Mouse (Mus musculus): Measurements from ENCODE around the gene Cenpe.

The Cenpe gene

GRCm38 (mm10) chr3:135280669-135281415 lies 68.5 kb downstream of the Cenpe start, which contains the start of gene Bdh2:
Bdh2 (plus strand) TSS chr3:135281221.
- peak; percentile 75 to 80 for DNase-seq (ENCODE audit: low spot score in 2 of 2)

DNA sequence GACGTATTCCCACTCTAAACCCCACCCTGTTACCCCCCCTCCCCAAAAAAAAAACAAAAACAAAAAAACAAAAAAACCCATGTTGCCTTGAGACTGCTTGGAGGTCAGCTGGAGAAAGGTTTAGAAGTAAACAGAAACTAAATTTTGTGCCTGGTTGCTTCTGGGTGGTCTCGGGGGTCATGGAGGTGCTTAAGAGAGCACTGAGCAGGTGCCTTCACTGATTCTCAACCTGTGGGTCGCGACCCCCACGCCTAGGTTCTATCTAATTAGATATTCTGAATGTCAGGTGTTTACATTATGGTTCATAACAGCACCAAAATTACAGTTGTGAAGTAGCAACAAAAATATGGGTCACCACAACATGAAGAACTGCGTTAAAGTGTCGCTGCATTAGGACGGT lies 69.4 kb downstream of the Cenpe start:
- no peak for DNase-seq (ENCODE audit: low spot score in 2 of 2)

DNA sequence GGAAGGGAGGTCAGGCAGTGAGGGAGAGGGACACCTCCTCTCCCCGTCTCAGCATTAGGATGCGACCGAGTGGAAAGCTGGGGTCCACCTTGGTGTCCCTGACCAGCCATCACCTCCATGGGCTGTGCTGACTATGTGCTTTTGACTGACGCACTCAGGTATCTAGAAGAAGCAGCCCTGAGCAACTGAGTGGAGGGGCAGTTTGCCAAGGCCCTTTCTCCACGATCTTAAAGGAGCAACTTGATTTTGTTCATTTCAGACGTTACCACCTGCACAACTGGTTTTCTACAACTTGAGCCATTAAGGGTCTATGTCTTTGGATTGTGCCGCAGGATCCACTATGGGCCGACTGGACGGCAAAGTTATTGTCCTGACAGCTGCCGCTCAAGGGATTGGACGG lies 72.9 kb downstream of the Cenpe start:
- no peak for DNase-seq (ENCODE audit: low spot score in 2 of 2)

DNA sequence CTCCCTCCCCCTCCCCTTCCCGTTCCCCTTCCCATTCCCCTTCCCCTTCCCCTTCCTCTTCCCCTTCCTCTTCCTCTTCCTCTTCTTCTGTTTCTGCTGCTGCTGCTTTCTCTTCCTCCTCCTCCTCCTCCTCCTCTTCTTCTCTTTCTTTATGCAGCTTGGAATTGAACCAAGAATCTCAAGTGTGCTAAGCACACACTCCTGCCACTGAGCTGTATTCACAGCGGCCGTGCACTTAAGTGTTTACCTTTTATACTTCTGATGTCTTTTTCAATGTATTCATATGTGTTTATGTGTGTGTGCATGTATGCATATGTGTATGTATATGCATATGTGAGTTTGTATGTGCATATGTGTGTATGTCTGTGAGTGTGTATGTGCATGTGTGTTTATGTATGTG lies 73.5 kb downstream of the Cenpe start:
- no peak for DNase-seq (ENCODE audit: low spot score in 2 of 2)

DNA sequence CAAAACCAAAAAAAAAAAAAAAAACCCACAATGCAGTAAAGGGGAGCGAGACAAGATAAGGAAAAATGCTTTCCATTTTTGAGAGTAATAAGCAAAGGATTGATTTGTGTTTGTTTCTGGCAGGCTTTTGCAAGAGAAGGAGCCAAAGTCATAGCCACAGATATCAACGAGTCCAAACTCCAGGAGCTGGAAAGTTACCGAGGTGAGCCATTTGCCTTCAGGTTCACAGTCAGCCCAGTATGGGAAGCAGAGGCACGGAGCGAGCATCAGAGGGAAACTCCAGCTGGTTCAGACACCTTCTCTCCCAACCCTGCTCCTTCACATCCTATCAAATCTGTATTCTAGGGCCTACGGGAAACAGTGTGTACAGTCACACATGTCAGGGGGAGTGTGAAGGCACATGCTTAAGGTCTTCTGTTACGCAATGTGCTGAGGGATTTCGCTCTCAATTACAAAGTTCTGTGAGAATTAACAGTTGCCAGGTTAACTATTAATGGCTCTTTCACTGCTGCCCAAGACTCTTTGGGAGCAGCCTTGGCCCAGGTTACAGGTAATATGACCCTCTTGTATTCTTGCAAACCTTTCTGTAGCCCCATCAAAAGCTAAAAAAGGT lies 75.9 kb downstream of the Cenpe start:
- DNase-seq (ENCODE audit: low spot score in 2 of 2) = no peak

DNA sequence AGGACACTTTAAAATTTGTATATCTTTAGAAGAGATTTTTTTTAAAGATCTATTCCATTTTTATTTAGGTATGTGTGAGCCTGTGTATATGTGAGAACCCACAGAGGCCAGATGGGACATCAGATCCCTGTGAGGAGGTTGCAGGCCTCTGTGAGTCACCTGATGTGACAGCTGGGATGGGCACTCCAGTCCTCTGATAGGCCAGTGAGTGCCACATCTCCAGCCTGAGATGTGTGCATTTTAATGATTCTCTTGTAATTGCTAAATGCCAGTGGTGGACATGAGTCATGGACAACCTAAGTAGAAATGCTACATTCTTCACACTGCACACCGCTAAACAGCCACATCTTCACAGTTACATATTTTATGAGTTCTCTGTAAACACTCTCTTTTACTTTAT lies 76.8 kb downstream of the Cenpe start:
- DNase-seq (ENCODE audit: low spot score in 2 of 2) = no peak

GRCm38 (mm10) chr3:135290249-135290894 lies 78.0 kb downstream of the Cenpe start:
- DNase-seq (ENCODE audit: low spot score in 2 of 2) = peak; percentile 30 to 39

DNA sequence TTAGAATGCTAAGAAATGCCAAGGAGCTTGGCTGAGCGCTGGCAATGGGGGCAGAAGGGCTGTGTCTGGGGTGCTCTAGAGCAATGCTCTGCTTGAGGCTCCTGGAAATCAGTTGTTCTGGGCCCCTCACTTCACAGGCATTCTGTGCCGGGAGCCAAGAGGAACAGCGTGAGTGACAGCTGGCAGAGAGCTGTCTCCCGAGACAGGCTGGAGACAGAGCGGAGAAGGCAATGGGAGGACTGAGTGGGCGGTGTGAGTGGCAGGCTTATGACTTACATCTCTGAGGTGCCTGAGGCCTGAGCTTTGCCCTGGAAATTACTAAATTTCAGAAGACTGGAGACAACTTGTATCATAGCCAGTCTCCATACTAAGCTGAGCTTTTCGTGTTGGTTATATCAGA lies 81.4 kb downstream of the Cenpe start:
- DNase-seq (ENCODE audit: low spot score in 2 of 2) = peak; percentile 14 to 28

DNA sequence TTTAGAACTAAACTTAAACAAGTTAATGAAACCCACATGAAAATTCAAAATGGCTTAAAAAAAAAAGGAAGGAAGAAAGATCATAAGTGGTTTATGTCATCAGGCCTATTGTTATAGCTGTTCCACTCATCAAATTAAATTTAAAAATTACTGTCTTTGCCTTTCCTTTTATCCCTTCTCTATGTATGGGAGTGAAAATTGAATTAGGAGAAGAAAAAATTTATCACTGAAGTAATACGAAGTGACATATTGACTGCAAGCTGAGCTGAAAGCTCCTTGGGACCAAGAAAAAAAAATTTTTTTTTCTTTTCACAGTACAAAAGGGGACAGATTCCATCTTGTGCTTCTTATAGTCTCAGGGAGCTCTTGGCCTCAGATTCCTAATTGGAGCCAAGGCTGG lies 83.2 kb downstream of the Cenpe start:
- DNase-seq (ENCODE audit: low spot score in 2 of 2) = no peak

DNA sequence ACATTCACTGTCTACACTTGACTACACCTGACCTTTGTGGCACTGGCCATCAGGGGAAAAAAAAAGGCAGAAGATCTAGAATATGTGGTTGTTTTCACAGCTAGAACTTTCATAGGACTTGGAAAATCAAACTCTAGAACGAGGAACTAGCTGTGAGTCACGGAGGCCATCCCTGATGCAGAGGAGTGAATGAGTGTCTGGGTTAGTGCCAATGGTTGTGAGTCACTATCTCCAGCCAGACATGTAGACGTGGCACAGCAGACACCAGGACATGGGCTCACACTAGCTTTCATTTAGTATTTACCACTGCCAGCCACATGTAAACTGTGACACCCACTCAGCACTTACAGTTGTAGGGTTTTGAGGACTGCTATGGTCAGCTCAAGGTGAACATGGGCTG lies 86.2 kb downstream of the Cenpe start:
- peak; percentile 49 to 54 for DNase-seq (ENCODE audit: low spot score in 2 of 2)

- DNase-seq (ENCODE audit: low spot score in 2 of 2) = no peak
These were observed 87.7 kb downstream of the Cenpe start for GRCm38 (mm10) chr3:135300081-135300480.

- no peak for DNase-seq (ENCODE audit: low spot score in 2 of 2)
These were observed 91.7 kb downstream of the Cenpe start for GRCm38 (mm10) chr3:135304060-135304459.

DNA sequence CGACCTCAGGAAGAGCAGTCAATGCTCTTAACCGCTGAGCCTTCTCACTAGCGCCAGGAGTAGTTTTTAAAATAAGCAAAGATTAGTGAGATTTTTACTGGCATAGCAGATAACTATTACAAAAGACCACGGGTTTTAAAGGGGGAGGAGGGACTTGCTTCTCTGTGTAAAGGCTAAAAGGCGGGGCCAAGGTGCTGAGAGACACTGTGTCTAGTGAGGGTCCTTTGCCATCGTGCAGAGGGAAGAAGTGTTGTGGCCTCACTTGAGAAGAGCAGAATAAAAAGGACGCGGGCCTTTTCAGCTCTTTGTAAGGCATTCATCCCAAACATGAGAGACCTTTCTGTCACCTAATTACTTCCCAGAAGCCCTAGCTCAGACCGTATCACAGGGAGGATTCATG lies 92.2 kb downstream of the Cenpe start:
- DNase-seq (ENCODE audit: low spot score in 2 of 2) = no peak

GRCm38 (mm10) chr3:135307411-135308259 lies 95.3 kb downstream of the Cenpe start, which contains the start of gene Slc9b2:
Slc9b2 (plus strand) TSS chr3:135307700.
- peak in 1 of 2 experiments; percentile 38 for DNase-seq (ENCODE audit: low spot score in 2 of 2)

GRCm38 (mm10) chr3:135312916-135313491 lies 100.7 kb downstream of the Cenpe start:
- DNase-seq (ENCODE audit: low spot score in 2 of 2) = no peak

DNA sequence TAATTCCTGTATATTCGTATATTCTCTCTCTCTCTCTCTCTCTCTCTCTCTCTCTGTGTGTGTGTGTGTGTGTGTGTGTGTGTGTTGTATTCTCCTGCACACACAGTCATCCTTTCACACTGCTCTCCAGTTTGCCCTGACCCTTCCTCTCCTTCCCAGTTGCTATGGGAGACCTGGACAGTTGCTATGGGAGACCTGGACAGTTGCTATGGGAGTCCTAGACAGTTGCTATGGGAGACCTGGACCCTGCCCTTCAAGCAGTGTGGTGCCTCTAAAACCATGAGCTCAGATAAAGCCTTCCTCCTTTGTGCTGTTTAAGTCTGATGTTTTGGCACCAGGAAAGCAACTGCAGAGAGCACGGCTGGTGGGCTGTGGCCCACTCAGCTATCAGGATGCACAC lies 101.4 kb downstream of the Cenpe start:
- DNase-seq (ENCODE audit: low spot score in 2 of 2) = no peak

- DNase-seq (ENCODE audit: low spot score in 2 of 2) = no peak
These were observed 102.5 kb downstream of the Cenpe start for GRCm38 (mm10) chr3:135314811-135315210.

- no peak for DNase-seq (ENCODE audit: low spot score in 2 of 2)
These were observed 103.5 kb downstream of the Cenpe start for GRCm38 (mm10) chr3:135315720-135316425.

- DNase-seq (ENCODE audit: low spot score in 2 of 2) = no peak
These were observed 106.0 kb downstream of the Cenpe start for GRCm38 (mm10) chr3:135318331-135318730.
